ENCODE assay signal across 23 mouse cellular contexts in genomic region chr5:77075951-77076350, GRCm38 (mm10). TPM values are rescaled to one million over a fixed set of nuclear protein-coding genes. Genes with fewer than 3 reads are reported as not detected.
DNase-seq lines count a peak whose midpoint lies in the region; TF ChIP-seq lines count a peak whose summit lies in the region.
"Had no signal": no experiment of that assay in that cellular context is flagged by ENCODE, and none has a peak within 500 bp of the region (broad histone marks: within the 10 kb centered on the region; RNA-seq: fewer than 3 reads in every experiment).

No protein-coding gene starts in this region.

- TF ChIP-seq CTCF in embryonic fibroblast, embryonic 13.5 days (IDR thresholded peaks at IDR 0.05; ENCODE audit: borderline replicate concordance, insufficient read depth, low read length): no peak

- peak overlapping the region; percentile 86 for H3K27ac ChIP-seq in embryonic fibroblast, embryonic 13.5 days (ENCODE audit: insufficient read depth, low read length)
- H3K27ac ChIP-seq: embryonic facial prominence, embryonic 12.5 days; hindbrain, embryonic 10.5 days; hindbrain, embryonic 15.5 days; liver, embryonic 15.5 days; midbrain, embryonic 10.5 days; midbrain, embryonic 15.5 days had no signal

- TF ChIP-seq POLR2A in embryonic fibroblast, embryonic 13.5 days (IDR thresholded peaks at IDR 0.05; ENCODE audit: low read depth, low read length): no peak

- H3K4me1 ChIP-seq in embryonic fibroblast, embryonic 13.5 days (ENCODE audit: control insufficient read depth, insufficient read depth, low read length): peaks cover 10% of the 10 kb centered on the region
- H3K4me1 ChIP-seq: embryonic facial prominence, embryonic 12.5 days; hindbrain, embryonic 10.5 days; hindbrain, embryonic 15.5 days; liver, embryonic 15.5 days; midbrain, embryonic 10.5 days; midbrain, embryonic 15.5 days had no signal

- H3K4me3 ChIP-seq in embryonic fibroblast, embryonic 13.5 days (ENCODE audit: insufficient read depth, low read length): no peak overlapping the region
- H3K4me3 ChIP-seq: embryonic facial prominence, embryonic 12.5 days; hindbrain, embryonic 10.5 days; hindbrain, embryonic 15.5 days; liver, embryonic 15.5 days; midbrain, embryonic 10.5 days; midbrain, embryonic 15.5 days had no signal

- intact Hi-C loops in left cerebral cortex, postnatal 4 days (cut with DNase I): no loop called here
- intact Hi-C loops in left cerebral cortex, postnatal 36 days (cut with DNase I): no loop called here

- DNase-seq in adrenal gland, adult (ENCODE audit: inconsistent age in 2 of 2, low spot score in 1 of 2): peak; percentile 45 to 69
- DNase-seq in adrenal gland, postnatal 4 days (ENCODE audit: low spot score in 2 of 2): no peak
- DNase-seq in left cerebral cortex, postnatal 4 days: peak; percentile 40
- no peak for DNase-seq in left cerebral cortex, postnatal 36 days (ENCODE audit: low spot score in 2 of 2)
- no peak for DNase-seq in thymus, postnatal 0 days (ENCODE audit: low spot score)
- DNase-seq in ovary, postnatal 14 days (ENCODE audit: low spot score): no peak
- DNase-seq: adrenal gland, postnatal 10 days; cerebellum, adult 18-20 months; cerebellum, postnatal 25 days; embryo, embryonic 11 days; gastrocnemius, postnatal 10 days; heart, postnatal 14 days; kidney, adult 11 months; kidney, postnatal 14 days; lung, embryonic 14.5 days; lung, postnatal 14 days had no signal

RNA-seq across cellular contexts. Expression of gene Hopx, which starts 39.0 kb away (rescaled TPM):
- 1 to 10 TPM; 4.8 to 7.2 TPM for total RNA-seq in adrenal gland, postnatal 4 days (2021)
- 10 to 100 TPM; 11.1 to 13.7 TPM for total RNA-seq in left cerebral cortex, postnatal 4 days (2021)
- 10 to 100 TPM; 28.6 to 28.8 TPM for total RNA-seq in left cerebral cortex, postnatal 36 days (2021)
- polyA plus RNA-seq in embryonic fibroblast, embryonic 13.5 days (2011; ENCODE audit: insufficient read length, low read depth, missing spikeins): 3.4 and 6.3 TPM in 2 replicates
- polyA plus RNA-seq in thymus, postnatal 0 days (2015; fragmentation: Nextera tagmentation; extraction: Ambion mirVana): 0.59 and 0.77 TPM in 2 replicates

Comparison
In these comparisons a context has a peak if more than half of its experiments do, and no peak if none do; other contexts are left out.
1. DNase-seq: peak in adrenal gland, adult (2 of 2) and left cerebral cortex, postnatal 4 days (single experiment); none in adrenal gland, postnatal 4 days (0 of 2), left cerebral cortex, postnatal 36 days (0 of 2), thymus, postnatal 0 days (single experiment) and ovary, postnatal 14 days (single experiment).